Mouse (Mus musculus): ENCODE measurements around the gene Rpl41. TPM values are rescaled to one million over a fixed set of nuclear protein-coding genes. Genes with fewer than 3 reads are reported as not detected.
"Not testable (repeated sequence)": the region's sequence is repeated elsewhere in the genome, so short reads cannot be mapped to it uniquely, and the experiment has no call there.

Gene Rpl41
- total RNA-seq, 2 experiments from 2014 or later = 2,692 to 2,714 TPM

DNA sequence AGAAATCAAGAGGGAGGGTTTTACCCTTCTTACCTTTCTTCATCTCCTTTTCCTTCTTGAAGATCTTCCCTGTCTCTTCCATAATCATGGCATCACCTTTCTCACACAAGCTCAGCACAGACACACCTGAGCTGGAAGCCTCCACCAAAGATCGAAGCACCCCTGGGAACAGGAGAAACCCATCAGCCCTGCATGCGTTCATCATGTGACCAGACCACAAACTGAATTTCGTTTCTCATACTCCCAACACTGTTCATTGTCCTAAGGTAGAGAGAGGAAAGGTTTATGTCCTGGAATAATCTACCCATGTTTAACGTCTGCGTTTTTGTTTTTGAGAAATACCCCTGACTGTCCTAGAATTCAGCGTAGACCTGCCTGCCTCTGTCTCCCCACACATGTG lies 14.4 kb upstream of the Rpl41 start:
- no peak for DNase-seq (ENCODE audit: low spot score in 2 of 2)

DNA sequence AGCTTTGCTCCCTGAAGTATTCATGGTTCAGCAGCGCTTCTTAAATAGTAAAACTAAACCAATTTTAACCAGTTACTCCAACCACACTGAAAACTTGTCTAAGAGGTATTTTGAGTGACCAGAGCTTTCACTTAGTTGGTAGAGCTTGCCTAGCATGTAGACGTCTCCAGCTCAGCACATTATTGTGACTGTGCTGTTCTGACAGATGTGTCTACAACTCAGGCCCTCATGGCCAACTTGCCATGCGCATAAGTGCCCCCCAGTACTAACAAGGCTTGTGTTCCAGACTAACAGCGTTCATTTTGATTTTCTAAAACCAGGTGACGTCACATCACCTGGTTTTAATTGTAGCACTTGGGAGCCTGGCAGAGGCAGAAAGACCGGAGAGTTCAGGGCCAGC lies 7.9 kb upstream of the Rpl41 start:
- DNase-seq (ENCODE audit: low spot score in 2 of 2) = no peak

DNA sequence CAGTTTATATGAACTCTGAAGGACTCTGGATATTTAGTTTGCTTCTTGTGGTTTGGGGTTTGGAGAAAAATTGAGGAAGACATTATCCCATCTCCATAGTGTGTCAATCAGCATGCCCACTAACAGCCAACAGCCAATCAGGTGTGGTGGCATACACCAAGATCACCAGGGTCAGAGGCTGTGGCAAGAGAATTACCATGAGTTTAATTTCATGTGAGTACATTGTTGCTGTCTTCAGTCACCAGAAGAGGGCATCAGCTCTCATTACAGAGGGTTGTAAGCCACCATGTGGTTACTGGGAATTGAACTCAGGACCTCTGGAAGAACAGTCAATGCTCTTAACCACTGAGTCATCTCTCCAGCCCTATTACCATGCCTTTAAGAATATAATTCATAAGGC lies 7.2 kb upstream of the Rpl41 start:
- DNase-seq (ENCODE audit: low spot score in 2 of 2) = no peak

DNA sequence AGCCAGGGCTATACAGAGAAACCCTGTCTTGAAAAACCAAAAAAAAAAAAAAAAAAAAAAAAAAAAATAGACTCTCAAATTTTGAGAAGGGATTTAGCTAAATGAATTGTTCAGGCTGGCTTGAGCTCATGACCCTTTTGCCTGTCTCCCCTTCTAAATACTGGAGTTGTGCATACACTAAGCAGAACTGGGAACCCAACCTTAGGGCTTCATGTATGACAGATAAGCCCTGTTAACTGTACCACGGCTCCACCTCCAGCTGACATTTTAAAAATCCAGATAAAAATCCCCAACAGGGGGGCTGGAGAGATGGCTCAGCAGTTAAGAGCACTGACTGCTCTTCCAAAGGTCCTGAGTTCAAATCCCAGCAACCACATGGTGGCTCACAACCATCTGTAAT lies 6.5 kb upstream of the Rpl41 start:
- DNase-seq (ENCODE audit: low spot score in 2 of 2) = not testable (repeated sequence)

DNA sequence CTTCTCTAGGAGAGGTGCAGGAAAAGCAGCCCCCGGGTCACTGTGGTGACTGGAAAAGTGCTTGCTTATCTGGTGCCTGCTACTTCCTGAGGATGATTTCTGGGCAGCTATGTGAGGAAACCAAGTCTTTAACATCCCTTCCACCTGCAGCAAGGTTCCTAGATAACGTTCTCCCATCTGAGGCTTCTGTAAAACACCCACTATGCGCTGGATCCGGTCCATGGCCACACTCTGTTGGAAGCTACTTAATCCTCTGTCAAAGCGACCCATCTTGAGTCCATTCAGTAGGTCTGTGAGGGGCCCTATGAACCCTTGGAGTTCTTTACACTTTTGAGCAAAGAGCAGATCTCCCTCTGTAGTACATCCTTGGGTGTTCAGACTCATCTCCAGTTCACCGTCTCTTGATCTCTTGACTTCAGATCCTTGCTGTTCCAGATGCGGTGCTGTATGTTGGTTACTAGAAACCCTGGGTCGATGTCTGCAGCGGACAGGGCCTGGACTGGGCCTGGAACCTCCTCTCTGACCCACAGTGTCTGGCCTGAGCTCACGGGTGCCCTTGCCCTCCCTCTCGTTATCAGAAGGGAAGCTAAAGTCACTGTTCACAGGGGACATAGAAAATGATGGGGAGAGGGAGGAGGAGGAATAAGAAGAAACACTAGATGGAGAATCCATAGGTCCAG lies 1.2 kb upstream of the Rpl41 start:
- DNase-seq (ENCODE audit: low spot score in 2 of 2) = not testable (repeated sequence)

DNA sequence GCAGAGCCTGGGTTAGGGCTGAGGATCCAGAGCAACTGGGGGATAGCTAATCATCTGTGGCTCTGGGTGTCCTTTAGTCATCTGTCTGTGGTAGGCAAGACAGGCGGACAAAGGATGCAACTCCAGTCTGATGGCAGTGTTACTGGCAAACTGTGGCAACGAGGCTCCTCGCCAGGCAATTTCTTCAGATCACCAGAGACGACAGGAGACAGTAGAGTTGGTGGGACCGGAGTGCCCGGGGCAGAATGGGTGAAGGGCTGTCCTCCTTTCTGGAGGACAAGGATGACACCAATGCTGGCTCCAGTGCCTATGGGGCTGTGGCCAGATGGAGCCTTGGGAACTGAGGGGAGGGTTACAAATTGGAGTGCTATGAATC lies 565 bp upstream of the Rpl41 start:
- DNase-seq (ENCODE audit: low spot score in 2 of 2) = not testable (repeated sequence)

DNA sequence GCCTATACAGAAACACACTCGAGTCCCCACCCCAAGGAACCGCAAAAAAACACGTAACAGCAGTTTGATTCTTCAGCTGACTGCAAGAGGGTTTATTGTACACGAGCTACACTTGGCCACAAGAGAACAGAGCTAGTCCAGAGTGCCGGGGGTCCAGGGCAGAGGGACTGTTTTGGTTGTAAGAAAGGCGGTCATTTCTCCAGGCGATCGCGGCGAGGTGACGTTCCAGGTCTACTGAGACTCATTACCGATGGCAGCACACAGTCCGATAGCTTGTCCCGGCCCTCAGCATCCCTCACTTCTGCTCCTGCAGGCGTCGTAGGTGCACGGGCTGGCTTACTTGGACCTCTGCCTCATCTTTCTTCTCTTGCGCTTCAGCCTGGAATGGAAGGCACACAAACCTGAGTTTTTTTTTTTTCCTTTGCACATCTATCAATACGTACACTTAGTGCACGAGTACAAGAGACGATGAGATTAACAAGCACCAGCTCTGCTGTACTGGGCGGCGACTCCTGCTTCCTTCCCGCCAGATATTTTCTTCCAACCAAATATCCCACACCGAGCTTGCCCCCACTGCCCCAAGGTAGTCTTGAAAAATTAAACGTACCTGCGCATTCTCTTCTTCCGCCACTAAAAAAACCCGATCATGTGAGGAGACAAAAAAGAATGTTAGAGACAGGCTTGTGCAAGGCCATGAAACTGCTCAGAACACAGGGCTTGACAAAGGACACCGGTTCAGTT lies 884 bp downstream of the Rpl41 start:
- peak in 1 of 2 experiments; percentile 29 for DNase-seq (ENCODE audit: low spot score in 2 of 2)

DNA sequence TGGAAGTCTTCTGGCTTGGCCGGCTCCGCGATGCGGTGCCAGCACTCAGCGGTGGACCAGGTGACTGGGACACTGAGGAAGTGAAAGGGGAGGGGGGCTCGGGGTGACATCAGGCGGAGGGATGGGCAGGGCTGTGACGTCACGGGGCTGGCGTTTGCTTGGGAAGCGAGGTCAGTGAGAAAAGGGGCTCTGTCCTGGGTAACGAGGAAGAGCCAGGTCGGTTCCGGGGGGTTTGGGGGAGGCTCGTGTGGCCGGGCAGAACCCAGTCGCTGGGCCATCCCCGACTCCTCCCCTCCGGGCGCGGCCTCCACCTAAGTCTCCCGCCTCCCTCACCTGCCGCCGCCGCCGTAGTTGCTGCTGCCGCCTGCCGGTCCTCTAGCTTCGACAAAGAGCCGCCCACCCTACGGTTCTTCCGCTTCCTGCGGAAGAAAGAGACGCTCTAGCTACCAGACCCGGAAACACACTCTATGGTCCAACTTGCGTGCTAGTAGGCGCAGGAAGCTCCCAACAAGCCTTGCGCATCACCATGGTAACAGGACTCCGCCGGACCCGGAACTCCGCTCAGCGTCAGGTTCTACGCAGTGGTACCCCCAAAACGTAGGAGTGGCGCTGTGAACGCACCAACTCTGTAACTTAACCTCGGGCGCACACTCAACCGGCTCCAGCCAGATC lies 1.6 kb downstream of the Rpl41 start, which contains the start of gene Zc3h10:
Zc3h10 (minus strand) TSS at position 414 of the 672 bp plus-strand sequence.
- DNase-seq (ENCODE audit: low spot score in 2 of 2) = peak; percentile 82 to 85

DNA sequence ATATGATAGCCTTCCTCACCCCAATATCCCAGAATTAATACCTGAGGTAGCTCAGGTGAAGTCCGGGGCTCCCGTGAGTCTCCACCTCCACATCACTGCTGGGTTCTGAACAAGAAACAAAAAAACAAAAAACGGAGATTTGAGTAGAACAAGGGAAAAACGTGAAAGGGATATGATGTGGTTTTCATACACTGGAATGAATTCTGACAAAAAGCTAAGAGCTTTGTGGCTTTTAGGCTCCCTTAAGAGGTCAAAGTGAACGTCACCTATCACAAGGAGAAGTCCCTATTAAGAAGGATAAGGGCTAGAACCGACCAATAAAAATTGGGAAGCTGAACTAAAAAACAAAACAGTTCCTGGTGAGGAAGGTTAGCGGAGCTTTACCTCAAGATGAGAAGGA lies 2.3 kb downstream of the Rpl41 start:
- no peak for DNase-seq (ENCODE audit: low spot score in 2 of 2)

DNA sequence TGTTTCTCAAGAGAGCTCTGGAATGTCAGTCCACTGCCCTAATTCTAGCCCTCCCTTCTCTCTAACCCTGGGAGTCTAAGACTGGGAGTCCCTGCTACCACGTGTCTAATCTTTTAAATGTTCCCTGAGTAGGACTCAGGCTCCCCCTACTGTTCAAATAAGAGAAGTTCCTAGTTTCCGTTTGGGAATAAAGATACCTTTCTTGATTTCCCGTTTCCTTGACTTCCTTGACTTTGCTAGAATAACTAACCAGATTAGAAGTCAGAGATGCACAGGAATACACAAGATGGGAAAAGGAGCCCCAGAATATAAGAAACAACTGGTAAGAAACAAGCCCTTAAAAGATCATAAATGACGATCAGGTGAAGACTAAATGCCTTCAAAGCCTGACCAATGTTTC lies 2.7 kb downstream of the Rpl41 start:
- DNase-seq (ENCODE audit: low spot score in 2 of 2) = no peak

DNA sequence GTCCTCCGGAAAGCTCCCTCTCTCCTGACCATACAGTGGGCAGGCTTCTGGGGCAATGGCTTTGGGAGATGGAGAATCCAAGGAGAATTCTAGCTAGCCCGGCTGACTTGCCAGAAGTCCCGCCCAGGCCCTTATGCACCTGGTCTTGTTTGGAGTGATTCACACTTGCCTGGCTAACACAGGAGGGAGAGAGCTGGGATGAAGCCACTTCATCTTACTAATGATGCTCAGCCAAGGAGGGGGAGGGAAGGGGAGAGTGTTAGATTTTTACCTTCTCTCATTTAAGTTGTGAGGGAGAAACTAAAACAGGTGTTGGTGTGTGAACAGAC lies 3.6 kb downstream of the Rpl41 start:
- DNase-seq (ENCODE audit: low spot score in 2 of 2) = no peak

DNA sequence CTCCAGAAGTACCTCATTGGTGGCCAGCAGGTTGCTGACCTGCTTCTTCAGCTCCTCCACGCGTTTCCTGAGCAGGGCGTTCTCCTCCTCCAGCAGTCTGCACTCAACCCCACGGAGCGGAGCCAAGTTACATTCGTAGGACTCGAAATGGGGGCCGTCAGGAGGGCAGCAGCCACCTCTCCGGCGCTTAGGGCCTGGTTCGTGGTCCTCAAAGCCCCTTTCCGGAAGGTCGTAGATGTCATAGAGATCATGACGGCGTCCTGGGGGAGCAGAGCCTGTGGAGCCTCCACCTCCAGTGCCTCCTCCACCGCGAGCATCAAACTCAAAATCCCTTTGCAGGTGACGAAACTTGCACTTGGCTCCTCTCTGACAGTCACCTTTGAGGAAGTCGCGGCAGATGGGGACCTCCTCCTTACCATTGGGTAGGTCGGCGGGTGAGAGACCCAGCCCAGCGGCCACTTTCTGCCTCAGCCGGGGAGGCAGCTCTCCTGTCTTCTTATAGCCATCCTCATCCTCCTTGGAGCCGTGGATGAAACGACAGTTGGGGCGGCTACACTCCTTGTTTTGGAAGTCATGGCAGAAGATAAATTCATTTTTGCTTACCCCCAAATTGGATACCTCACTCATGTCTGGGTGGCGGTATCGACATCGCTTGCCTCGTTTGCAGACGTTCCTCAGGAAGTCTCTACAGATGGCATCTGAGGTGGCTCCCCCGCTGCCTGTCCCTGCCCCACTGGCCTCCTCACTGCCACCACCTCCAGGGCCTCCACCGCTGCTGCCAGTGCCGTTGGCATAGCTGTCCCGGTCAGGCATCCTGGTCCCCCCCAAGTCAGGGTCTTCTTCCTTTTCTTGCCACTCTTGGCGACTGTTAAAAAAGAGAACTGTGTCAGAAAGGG lies 4.2 kb downstream of the Rpl41 start:
- DNase-seq (ENCODE audit: low spot score in 2 of 2) = no peak

DNA sequence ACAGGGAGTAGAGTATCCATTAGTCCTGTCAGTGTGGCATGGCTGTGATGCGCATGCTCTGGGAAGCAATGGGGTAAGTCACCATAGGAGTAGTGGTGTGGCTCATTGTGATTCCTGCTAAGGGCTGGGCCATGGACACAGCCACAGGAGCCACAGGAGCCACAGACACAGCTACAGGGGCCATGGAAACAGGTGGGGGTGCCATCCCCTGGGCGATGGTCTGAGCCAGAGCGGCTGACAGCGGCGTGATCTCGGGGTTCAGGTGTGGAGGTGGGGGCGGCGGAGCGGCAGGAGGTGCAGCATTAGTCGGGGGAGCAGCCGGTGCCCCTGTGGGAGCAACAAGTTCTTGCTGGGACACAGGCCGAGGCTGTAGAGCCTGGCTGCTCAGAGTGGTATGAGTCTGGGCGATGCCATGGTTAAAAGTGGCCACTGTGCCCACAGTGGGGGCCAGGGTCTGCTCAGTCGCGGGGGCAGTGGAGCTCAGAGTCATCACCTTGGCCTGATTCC lies 4.9 kb downstream of the Rpl41 start:
- DNase-seq (ENCODE audit: low spot score in 2 of 2) = no peak

DNA sequence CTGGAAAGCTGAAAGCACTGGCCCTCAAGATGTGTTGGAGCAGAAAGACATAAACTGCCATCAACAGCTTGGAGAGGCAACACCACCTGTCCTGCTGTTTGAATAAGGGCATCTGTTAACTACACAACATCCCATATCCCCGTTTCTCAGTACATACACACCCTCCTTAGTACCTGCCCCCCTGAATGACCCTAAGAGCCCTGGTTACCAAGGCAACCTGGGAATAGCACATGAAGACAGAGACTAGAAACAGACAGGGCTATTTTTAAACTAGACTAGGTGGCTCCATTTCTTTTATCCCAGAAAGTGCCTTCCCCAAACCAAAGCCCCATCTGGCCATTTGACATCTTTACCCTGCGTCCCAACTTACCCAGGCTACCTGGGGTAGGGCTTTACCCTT lies 6.0 kb downstream of the Rpl41 start:
- DNase-seq (ENCODE audit: low spot score in 2 of 2) = no peak

DNA sequence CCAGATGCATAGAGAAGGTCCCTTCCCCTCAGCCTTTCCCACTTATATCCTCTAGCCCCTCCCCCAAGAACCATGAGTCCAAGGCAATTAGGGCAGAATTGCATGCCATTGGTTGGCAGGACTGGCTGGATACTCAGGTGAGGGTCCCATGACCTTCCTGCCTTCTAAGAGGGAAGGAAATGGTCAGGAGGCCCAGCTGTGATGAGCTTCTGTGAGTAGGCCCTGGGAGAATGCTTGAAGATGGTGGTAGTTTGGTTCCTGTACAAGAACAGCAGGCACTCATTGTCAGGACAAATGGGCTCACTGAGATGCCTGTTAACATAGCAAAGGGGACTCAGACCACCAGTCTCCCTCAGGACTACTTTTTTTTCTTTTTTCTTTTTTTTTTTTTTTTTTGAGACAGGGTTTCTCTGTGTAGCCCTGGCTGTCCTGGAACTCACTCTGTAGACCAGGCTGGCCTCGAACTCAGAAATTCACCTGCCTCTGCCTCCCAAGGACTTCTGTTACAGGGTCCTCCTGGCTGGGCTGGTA lies 10.7 kb downstream of the Rpl41 start:
- DNase-seq (ENCODE audit: low spot score in 2 of 2) = no peak

DNA sequence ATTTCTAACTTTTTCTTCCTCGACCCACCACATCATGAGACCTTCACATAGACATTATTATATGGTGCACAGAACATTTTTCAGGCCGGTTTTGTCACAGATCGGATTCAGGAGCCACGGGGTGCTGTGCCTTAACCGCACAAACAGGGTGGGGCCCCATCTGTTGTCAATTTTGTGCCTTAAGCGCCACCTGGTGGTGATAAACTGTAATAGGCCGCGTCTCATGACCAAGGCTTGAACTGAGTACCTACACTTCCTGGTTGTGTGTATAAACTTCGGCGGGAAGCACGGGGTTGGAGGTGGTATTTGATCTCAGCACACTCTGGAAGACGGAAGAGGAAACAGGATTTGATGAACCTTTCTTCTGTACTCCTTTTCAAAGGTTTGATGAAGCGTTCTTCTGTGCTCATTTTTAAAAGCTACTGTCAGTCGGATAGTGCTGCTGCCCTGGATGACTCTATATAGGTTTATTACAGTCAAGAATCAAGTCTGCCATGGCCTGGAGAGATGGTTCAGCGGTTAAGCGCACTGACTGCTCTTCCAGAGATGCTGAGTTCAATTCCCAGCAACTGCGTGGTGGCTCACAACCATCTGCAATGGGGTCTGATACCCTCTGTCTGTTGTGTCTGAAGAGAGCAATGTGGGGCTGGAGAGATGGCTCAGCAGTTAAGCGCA lies 12.7 kb downstream of the Rpl41 start:
- peak; percentile 81 for DNase-seq (ENCODE audit: low spot score in 2 of 2)

DNA sequence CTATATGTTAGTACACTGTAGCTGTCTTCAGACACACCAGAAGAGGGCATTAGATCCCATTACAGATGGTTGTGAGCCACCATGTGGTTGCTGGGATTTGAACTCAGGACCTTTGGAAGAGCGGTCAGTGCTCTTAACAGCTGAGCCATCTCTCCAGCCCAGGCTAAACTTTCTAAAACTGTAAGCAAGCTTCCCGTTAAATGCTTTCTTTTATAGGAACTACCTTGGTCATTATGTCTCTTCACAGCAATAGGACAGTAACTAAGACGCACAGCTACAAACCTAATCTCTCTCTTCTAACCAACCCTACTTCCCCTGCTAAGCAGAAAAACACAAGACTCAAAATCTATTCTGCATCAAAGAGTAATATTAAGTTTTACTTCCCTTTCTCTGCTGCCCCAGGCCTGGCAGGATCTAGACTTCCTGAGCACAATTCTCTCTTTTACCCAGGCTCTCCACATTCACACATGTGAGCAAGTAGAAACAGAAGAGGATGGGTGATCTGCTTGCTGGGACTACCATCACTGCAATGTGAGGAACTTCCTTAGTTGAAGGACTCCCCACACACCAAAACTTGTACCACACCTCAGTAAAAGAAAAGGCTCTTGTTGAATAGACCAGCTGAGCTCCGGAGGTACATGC lies 13.4 kb downstream of the Rpl41 start:
- DNase-seq (ENCODE audit: low spot score in 2 of 2) = no peak

DNA sequence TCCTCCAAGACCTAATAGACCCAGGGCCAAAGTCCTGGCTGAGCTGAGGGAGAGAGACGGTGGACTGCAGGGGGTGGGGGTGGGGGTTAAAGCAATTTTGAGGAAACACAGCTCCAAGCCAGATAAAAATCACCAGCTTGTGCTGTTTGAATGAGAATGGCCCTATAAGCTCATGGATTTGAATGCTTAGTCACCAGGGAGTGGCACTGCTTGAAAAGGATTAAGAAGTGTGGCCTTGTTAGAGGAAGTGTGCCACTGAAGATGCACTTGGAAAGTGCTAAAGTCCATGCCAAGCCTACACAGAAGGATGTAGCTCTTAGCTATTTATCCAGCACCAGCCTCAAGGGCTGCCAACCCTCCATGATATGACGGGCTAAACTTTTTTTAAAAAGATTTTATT lies 13.9 kb downstream of the Rpl41 start:
- DNase-seq (ENCODE audit: low spot score in 2 of 2) = no peak

All from adrenal gland, adult 18-20 months (tissue).